Mouse (Mus musculus) G1E (cell line): ENCODE results near the gene Atxn3. TPM values are rescaled to one million over a fixed set of nuclear protein-coding genes. Genes with fewer than 3 reads are reported as not detected.

Experiments used
- ATAC-seq: 2 replicates; pipeline ENCODE4 v1.8.0; 2016; ENCODE audit warnings: mild to moderate bottlenecking; ENCODE audit not compliant: insufficient number of reproducible peaks, poor library complexity, low FRiP score, severe bottlenecking; ENCODE audit errors: extremely low read depth
- DNase-seq: peaks from one replicate; pipeline ENCODE4 v3.0.0; 2012; ENCODE audit warnings: low spot score
- H3K27me3 ChIP-seq: 2 replicates; pipeline ENCODE4 v1.6.1; 2012; ENCODE audit warnings: mild to moderate bottlenecking, low read length, inconsistent platforms; ENCODE audit not compliant: insufficient read depth
- H3K36me3 ChIP-seq: replicated peaks from 2 replicates; pipeline ENCODE3; 2012; ENCODE audit warnings: mild to moderate bottlenecking, inconsistent platforms
- H3K4me1 ChIP-seq: 2 replicates; pipeline ENCODE4 v1.6.1; 2012; ENCODE audit warnings: low read depth, low read length, inconsistent platforms, mixed read lengths; ENCODE audit not compliant: insufficient read depth
- H3K4me3 ChIP-seq: 2 replicates; pipeline ENCODE4 v1.5.1; 2012; ENCODE audit warnings: low read depth, mild to moderate bottlenecking, inconsistent platforms, low read length, moderate library complexity, mixed read lengths
- H3K9me3 ChIP-seq: replicated peaks from 2 replicates; pipeline ENCODE4 v1.6.1; 2012; ENCODE audit warnings: inconsistent platforms
- CTCF ChIP-seq: IDR thresholded peaks from 2 replicates; pipeline ENCODE4 v1.5.1; 2012; ENCODE audit warnings: low read depth, low read length, inconsistent platforms, mixed read lengths
- GATA1 ChIP-seq: IDR thresholded peaks from 2 replicates; pipeline ENCODE4 v1.6.1; 2012; ENCODE audit warnings: borderline replicate concordance, low read length, inconsistent platforms, mixed read lengths
- GATA2 ChIP-seq: IDR thresholded peaks from 2 replicates; pipeline ENCODE4 v1.6.1; 2012; ENCODE audit warnings: low read depth, low read length, inconsistent platforms, borderline replicate concordance
- POLR2AphosphoS5 ChIP-seq: IDR thresholded peaks from 2 replicates; pipeline ENCODE4 v1.6.1; 2012; ENCODE audit warnings: low read depth, low read length, inconsistent platforms; ENCODE audit not compliant: insufficient replicate concordance
- TAL1 ChIP-seq: conservative IDR thresholded peaks from 2 replicates; pipeline ENCODE4 v1.6.1; 2012; ENCODE audit warnings: low read depth, low read length, inconsistent platforms, mixed read lengths
- polyA plus RNA-seq: library from polyadenylated mRNA; stranded (reverse); fragments of >175 nt; gene quantifications from 2 replicates; pipeline ENCODE4 v1.2.3, GENCODE M21; 2012
- total RNA-seq, 2 experiments: library from RNA; stranded (forward) in 1 of 2; stranded (reverse) in 1 of 2; fragments of 200-1000 nt in 1 of 2; fragments of >200 nt in 1 of 2; fragmentation: Nextera tagmentation in 1 of 2; gene quantifications; 2 replicates each; pipeline ENCODE4 v1.2.3; 2014 to 2017

Atxn3 gene
- total and polyA plus RNA-seq, 3 experiments: 5.6 to 98.8 (median 75.6) TPM

GRCm38 (mm10) chr12:101982977-101983376 lies 24.9 kb upstream of the Atxn3 start:
- ATAC-seq (no peak), DNase-seq (no peak)
- H3K4me1 ChIP-seq: peaks cover 36% of the 10 kb centered on the region
- H3K36me3 ChIP-seq: peaks cover 72% of the 10 kb centered on the region
- H3K27me3 ChIP-seq: no peaks in the 10 kb centered on the region
- no peak overlapping the region for H3K4me3 ChIP-seq
- TF ChIP-seq POLR2AphosphoS5 (no peak), TAL1 (no peak), GATA1 (no peak), CTCF (no peak)
- H3K9me3 ChIP-seq: no peaks in the 10 kb centered on the region

- TF ChIP-seq CTCF: no peak
- no peak for TF ChIP-seq GATA1
- no peak for TF ChIP-seq POLR2AphosphoS5
- no peak for TF ChIP-seq GATA2
- TF ChIP-seq TAL1: no peak
- Histone ChIP-seq H3K36me3 (peaks cover 65% of the 10 kb centered on the region), H3K4me3 (no peak overlapping the region), H3K27me3 (no peaks in the 10 kb centered on the region), H3K9me3 (no peaks in the 10 kb centered on the region), H3K4me1 (peaks cover 47% of the 10 kb centered on the region)
- ATAC-seq: no peak
- DNase-seq: no peak
Observed at GRCm38 (mm10) chr12:101981559-101981958, 23.5 kb upstream of the Atxn3 start.

GRCm38 (mm10) chr12:101980266-101980665 lies 22.2 kb upstream of the Atxn3 start:
- ATAC-seq (peak; percentile 29), DNase-seq (no peak)
- H3K9me3 ChIP-seq: no peaks in the 10 kb centered on the region
- H3K36me3 ChIP-seq: peaks cover 55% of the 10 kb centered on the region
- no peak for TF ChIP-seq GATA2
- no peak for TF ChIP-seq CTCF
- TF ChIP-seq POLR2AphosphoS5: no peak
- no peak for TF ChIP-seq GATA1
- no peak for TF ChIP-seq TAL1
- peaks cover 47% of the 10 kb centered on the region for H3K4me1 ChIP-seq
- no peaks in the 10 kb centered on the region for H3K27me3 ChIP-seq
- peak overlapping the region; percentile 25; the same call in 1 of the 2 replicates for H3K4me3 ChIP-seq

- no peak for DNase-seq
- no peak overlapping the region for H3K4me3 ChIP-seq
- ATAC-seq: no peak
- TF ChIP-seq POLR2AphosphoS5 (no peak), GATA2 (no peak), TAL1 (no peak), CTCF (no peak), GATA1 (no peak)
- no peaks in the 10 kb centered on the region for H3K9me3 ChIP-seq
- peaks cover 50% of the 10 kb centered on the region for H3K4me1 ChIP-seq
- H3K36me3 ChIP-seq: peaks cover 45% of the 10 kb centered on the region
- no peaks in the 10 kb centered on the region for H3K27me3 ChIP-seq
Observed at GRCm38 (mm10) chr12:101979213-101979750, 21.2 kb upstream of the Atxn3 start.

GRCm38 (mm10) chr12:101978588-101978987 lies 20.5 kb upstream of the Atxn3 start:
- DNase-seq: no peak

GRCm38 (mm10) chr12:101978162-101978561 lies 20.1 kb upstream of the Atxn3 start:
- H3K27me3 ChIP-seq: no peaks in the 10 kb centered on the region
- ATAC-seq: no peak
- no peak for TF ChIP-seq GATA1
- TF ChIP-seq POLR2AphosphoS5: no peak
- no peak for TF ChIP-seq CTCF
- TF ChIP-seq TAL1: no peak
- no peak for TF ChIP-seq GATA2
- H3K9me3 ChIP-seq: no peaks in the 10 kb centered on the region
- peaks cover 41% of the 10 kb centered on the region for H3K36me3 ChIP-seq
- DNase-seq: no peak
- H3K4me3 ChIP-seq: peak overlapping the region; percentile 88; the same call in 1 of the 2 replicates
- H3K4me1 ChIP-seq: peaks cover 59% of the 10 kb centered on the region

More at GRCm38 (mm10) chr12:101978588-101978987, 20.5 kb upstream of the Atxn3 start:
- H3K4me1 ChIP-seq: peaks cover 55% of the 10 kb centered on the region
- TF ChIP-seq POLR2AphosphoS5 (no peak), CTCF (no peak), TAL1 (no peak), GATA2 (no peak), GATA1 (no peak)
- peak overlapping the region; percentile 34; the same call in 1 of the 2 replicates for H3K4me3 ChIP-seq
- H3K9me3 ChIP-seq: no peaks in the 10 kb centered on the region
- peaks cover 41% of the 10 kb centered on the region for H3K36me3 ChIP-seq
- ATAC-seq: no peak
- H3K27me3 ChIP-seq: no peaks in the 10 kb centered on the region

- Histone ChIP-seq H3K4me3 (peak overlapping the region; percentile 88), H3K27me3 (no peaks in the 10 kb centered on the region), H3K9me3 (no peaks in the 10 kb centered on the region), H3K4me1 (peaks cover 62% of the 10 kb centered on the region), H3K36me3 (peaks cover 40% of the 10 kb centered on the region)
- TF ChIP-seq GATA1 (no peak), POLR2AphosphoS5 (no peak)
- DNase-seq: no peak
- no peak for ATAC-seq
Observed at GRCm38 (mm10) chr12:101977404-101977915, 19.4 kb upstream of the Atxn3 start.
